Mouse (Mus musculus) CH12F3 (cell line): ENCODE measurements around the gene Ttc39a.

ENCODE experiments used
- in situ Hi-C: fragments of 300-500 bp; cut with MboI; formaldehyde crosslinking; loops from 2 replicates; pipeline ENCODE4 v1.14.3; 2020; ENCODE audit warnings: low sequenced_read_pairs

Ttc39a gene

GRCm38 (mm10) chr4:109420138-109420795 lies 13.8 kb downstream of the Ttc39a start:
- in situ Hi-C loops, result no loop called here

GRCm38 (mm10) chr4:109421608-109422007 lies 15.2 kb downstream of the Ttc39a start:
- in situ Hi-C loops, result no loop called here

DNA sequence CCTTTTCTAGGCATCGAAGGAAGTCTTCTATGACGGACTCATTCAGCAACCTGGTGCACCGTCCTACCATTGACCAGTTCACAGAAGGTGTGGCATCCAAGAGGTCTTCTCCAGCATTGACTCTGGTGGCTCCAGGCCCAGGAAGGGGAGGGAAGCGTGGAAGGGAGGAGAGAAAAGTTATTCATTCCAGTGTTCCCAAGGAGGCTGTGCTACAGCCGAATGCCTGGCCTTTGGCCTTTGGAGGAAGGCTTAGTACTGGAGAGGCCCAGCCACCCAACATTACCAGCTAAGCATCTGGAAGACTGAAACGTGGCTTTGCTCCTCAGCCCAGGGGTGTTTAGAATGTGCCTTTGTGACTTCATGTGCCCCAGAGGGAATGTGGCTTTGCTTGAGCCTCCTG lies 16.0 kb downstream of the Ttc39a start:
- in situ Hi-C loops, result no loop called here

GRCm38 (mm10) chr4:109423438-109423837 lies 17.0 kb downstream of the Ttc39a start:
- in situ Hi-C loops, result no loop called here

GRCm38 (mm10) chr4:109427058-109427457 lies 20.6 kb downstream of the Ttc39a start:
- in situ Hi-C loops, result no loop called here

DNA sequence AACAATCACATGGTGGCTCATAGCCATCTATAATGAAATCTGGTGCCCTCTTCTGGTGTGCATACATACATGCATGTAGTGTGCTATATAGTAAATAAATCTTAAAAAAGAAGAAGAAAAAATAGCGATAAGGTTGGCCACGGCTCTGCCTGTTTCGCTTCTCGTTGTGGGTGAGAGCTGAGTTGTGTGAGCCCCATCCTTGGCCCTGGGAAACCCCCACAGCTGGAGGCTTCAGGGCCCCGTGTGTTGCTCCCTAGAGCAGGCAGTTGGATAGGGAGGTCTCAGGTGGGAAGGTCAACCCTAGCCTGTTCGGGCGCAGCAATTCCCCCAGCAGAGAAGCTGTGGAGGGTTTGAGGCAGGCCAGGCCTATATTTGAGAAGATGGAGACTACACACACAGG lies 23.8 kb downstream of the Ttc39a start:
- in situ Hi-C loops, result no loop called here

DNA sequence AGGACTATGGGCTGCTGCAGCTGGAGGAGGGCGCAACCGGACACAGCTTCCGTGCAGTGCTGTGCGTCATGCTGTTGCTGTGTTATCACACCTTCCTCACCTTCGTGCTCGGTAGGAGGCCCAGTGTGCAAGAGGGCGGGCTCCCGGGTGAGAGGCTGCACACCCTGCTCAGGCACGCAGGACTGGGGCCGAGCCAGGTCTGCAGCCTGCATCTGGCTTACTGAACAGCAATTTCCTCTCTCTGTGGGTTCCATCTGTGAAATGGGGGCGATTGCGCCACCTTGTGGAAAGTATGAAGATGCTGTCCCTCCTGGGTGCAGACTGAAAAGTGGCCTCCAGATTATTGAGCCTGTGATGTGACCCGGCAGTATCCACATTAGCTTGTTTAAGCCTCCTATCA lies 24.4 kb downstream of the Ttc39a start:
- in situ Hi-C loops, result no loop called here

GRCm38 (mm10) chr4:109432668-109433375 lies 26.4 kb downstream of the Ttc39a start:
- in situ Hi-C loops, result no loop called here

DNA sequence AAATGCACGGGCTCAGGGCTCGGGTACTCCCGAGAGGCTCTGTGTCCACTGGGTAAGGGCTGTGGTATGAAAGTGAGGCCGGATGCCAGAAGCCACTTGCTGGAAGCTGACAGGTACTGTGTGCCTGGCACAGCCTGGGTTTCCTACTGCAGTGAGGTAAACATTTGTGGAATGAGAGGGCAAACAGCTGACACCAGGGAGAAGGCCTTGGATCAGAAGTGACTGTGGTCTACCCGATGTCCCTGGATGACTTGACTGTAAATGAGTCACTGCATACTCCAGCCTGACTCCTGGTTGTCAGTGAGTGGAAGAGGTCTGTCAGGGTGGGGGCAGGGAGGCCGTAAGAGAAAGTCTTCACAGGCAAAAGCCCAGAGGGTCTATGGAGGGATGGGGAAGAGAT lies 27.2 kb downstream of the Ttc39a start:
- in situ Hi-C loops, result no loop called here

GRCm38 (mm10) chr4:109434256-109434655 lies 27.8 kb downstream of the Ttc39a start:
- in situ Hi-C loops, result no loop called here

DNA sequence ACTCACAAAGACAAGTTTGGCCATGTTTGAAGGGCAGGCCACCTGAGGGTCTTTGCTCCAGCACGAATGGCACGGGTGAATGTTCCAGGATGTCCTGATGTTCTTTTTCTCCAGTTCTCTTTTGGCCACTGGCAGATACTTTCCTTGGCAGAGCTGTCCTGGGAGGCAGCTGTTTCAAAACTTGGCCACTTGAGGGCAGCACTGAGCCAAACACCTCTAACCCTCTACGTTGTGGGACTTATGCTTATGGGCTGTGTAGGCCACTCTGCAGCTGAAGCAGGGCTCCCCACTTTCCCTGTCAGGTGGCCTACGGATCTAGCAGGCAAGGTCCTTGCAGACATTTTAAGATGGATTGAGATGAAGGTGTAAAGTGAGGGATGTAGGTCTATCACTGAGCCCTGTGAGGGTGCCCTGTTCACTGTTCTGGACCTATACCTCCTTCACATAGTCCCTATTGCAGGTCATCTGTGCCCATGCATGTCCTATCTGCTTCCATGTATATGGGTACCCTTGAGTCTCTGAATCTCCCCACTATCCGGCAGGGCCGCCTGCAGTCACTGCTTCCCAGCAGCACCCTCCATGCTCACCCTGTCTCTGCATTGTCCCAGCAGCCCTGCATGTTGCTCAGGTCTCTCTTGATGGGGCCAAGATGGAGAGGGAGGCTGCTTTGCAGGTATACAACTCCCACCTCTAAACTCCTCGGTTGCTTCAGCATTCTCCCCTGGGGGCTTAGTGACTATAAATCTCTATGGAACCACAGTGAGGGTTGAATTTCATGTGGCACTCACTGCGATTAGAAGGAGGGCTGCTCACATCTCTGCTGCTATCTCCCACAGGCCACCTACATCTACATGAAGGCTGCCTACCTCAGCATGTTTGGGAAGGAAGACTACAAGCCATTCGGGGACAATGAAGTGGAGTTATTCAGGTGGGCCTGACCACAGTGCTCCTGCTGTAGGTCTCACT lies 31.8 kb downstream of the Ttc39a start:
- in situ Hi-C loops, result no loop called here

- in situ Hi-C loops, result no loop called here
Observed at GRCm38 (mm10) chr4:109439101-109439500, 32.7 kb downstream of the Ttc39a start.

GRCm38 (mm10) chr4:109439825-109440248 lies 33.4 kb downstream of the Ttc39a start:
- in situ Hi-C loops, result no loop called here

- in situ Hi-C loops, result no loop called here
Observed at GRCm38 (mm10) chr4:109440381-109440780, 34.0 kb downstream of the Ttc39a start.

DNA sequence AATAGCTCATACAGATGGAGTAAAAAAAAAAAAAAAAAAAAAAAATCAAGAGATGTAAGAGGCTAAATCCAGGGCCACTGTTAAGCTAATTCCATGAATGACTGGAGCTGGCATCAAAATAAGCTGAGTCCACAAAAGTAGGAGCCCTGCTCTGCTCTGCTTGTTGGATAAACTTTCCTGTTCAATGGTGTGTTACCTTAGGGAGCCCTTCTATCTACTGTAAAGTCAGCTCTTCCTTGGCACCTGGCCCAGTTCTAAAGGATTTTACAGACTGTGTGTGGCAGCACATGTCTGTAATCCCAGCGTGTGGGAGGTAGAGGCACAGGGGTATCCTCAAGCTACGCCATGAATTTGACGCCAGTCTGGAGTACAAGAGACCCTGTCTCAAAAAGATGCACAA lies 34.6 kb downstream of the Ttc39a start:
- in situ Hi-C loops, result no loop called here

GRCm38 (mm10) chr4:109442126-109442525 lies 35.7 kb downstream of the Ttc39a start:
- in situ Hi-C loops, result no loop called here

GRCm38 (mm10) chr4:109442649-109443048 lies 36.2 kb downstream of the Ttc39a start:
- in situ Hi-C loops, result no loop called here

GRCm38 (mm10) chr4:109444471-109444870 lies 38.0 kb downstream of the Ttc39a start:
- in situ Hi-C loops, result no loop called here

DNA sequence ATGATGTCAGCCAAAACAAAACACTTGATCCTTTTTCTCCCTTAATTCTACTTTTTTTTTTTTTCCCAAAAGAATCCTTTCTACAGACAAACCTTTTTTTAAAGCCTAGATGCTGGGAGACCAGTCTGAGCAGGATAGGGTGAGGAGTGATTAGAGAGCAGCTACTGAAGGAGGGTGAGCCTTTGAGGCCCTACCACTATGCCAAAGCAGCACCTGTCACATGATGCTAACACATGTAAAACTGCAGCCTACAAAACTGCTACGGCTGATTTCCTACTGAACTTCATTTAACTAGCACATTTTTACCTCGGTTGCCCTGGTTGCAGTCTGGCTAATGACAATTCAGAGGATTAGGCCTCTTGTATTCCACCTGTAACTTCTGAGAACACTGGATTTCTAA lies 38.5 kb downstream of the Ttc39a start:
- in situ Hi-C loops, result no loop called here

DNA sequence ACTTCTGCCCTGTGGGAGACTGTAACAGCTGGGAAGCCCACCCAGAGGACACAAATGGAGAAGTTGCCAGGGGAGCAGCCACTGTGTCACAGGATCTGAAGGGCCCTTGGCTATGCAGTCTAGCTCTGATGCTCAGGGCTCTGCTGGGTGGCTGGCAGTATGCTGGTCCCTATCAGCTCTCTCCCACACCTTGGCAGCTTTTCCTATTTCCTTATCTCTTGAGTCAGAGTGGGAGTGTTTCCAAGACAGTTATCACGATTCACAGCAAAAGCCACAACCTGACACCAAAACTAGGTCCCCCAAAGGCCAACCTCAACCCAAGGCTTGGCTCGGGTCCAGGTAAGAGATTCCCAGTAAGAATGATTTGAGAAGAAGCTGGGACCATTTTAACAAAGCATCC lies 39.0 kb downstream of the Ttc39a start:
- in situ Hi-C loops, result no loop called here

GRCm38 (mm10) chr4:109445956-109446355 lies 39.5 kb downstream of the Ttc39a start:
- in situ Hi-C loops, result no loop called here
